Mouse (Mus musculus) neural tube, embryonic 11.5 days (tissue): ENCODE measurements around the gene Cct4. TPM values are rescaled to one million over a fixed set of nuclear protein-coding genes. Genes with fewer than 3 reads are reported as not detected.

ENCODE experiments used
- ATAC-seq: fragments of 200-750 bp; cut with Nextera tagmentation; 2 replicates; pipeline ENCODE4 v1.8.0; 2017; ENCODE audit warnings: moderate number of reproducible peaks, mild to moderate bottlenecking, moderate TSS enrichment, moderate library complexity; ENCODE audit not compliant: insufficient read depth, low FRiP score, low TSS enrichment
- DNase-seq: peaks from one replicate; pipeline ENCODE4 v3.0.0-alpha.2; 2015; ENCODE audit warnings: low spot score
- H3K27ac ChIP-seq: fragments of 300-500 bp; sonication (generic); 2 replicates; pipeline ENCODE4 v1.5.1; 2014; ENCODE audit warnings: low read depth, mild to moderate bottlenecking, low read length
- H3K27me3 ChIP-seq: fragments of 300-500 bp; sonication (generic); 2 replicates; pipeline ENCODE4 v1.6.1; 2014; ENCODE audit warnings: mild to moderate bottlenecking, low read length, mixed read lengths; ENCODE audit not compliant: control insufficient read depth, insufficient read depth
- H3K36me3 ChIP-seq: fragments of 300-500 bp; sonication (generic); 2 replicates; pipeline ENCODE4 v1.6.1; 2014; ENCODE audit warnings: mild to moderate bottlenecking, low read length, moderate library complexity, mixed read lengths; ENCODE audit not compliant: control insufficient read depth, insufficient read depth
- H3K4me1 ChIP-seq: fragments of 300-500 bp; sonication (generic); 2 replicates; pipeline ENCODE4 v1.6.1; 2014; ENCODE audit warnings: low read length, mixed read lengths; ENCODE audit not compliant: control insufficient read depth, insufficient read depth
- H3K4me2 ChIP-seq: fragments of 300-500 bp; sonication (generic); 2 replicates; pipeline ENCODE4 v1.6.1; 2014; ENCODE audit warnings: low read depth, mild to moderate bottlenecking, moderate library complexity
- H3K4me3 ChIP-seq: fragments of 300-500 bp; sonication (generic); 2 replicates; pipeline ENCODE4 v1.5.1; 2014; ENCODE audit warnings: low read depth, low read length
- H3K9ac ChIP-seq: fragments of 300-500 bp; sonication (generic); 2 replicates; pipeline ENCODE4 v1.6.1; 2014; ENCODE audit warnings: mild to moderate bottlenecking, low read length
- H3K9me3 ChIP-seq: fragments of 300-500 bp; sonication (generic); 2 replicates; pipeline ENCODE4 v1.6.1; 2016; ENCODE audit warnings: low read length; ENCODE audit not compliant: control insufficient read depth
- WGBS: fragments of 180-500 bp; shearing (Covaris S2); extraction: QIAGEN DNeasy Blood & Tissue Kit; methylation state at CpG from one replicate; pipeline ENCODE4 v1.1.7; 2014; 5-methylcytosine and 5-hydroxymethylcytosine counted together
- polyA plus RNA-seq: library from polyadenylated mRNA; unstranded; fragments of >200 nt; fragmentation: Nextera tagmentation; extraction: Ambion mirVana; gene quantifications from 2 replicates; pipeline ENCODE4 v1.2.1, GENCODE M21; 2014

Gene Cct4
- polyA plus RNA-seq, 1 experiment from 2014 or later = 435 TPM

DNA sequence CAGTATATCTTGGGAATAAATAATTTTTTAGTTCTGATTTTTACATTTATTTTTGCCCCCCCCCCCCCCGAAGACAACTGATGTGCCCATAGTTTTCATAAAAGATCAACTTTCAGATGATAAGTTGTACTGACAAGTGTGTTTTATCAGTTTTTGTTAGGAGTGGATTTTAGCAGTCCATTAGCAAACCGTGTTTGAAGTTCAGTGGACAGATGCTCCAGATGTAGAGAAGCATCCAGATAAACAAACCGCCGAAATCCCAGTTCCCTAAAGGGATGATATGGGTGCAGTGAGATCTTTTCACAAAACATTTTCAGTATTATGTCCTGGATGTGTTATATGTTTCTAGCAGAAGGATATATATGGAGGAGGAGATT lies 18.5 kb downstream of the Cct4 start:
- H3K36me3 ChIP-seq = no peaks in the 10 kb centered on the region; the same call in 1 of the 2 replicates
- WGBS = 41% methylated on average over 4 of the region's 4 CpGs
- H3K9me3 ChIP-seq = no peaks in the 10 kb centered on the region
- H3K4me2 ChIP-seq = peak overlapping the region; percentile 68
- H3K4me1 ChIP-seq = peaks cover 4% of the 10 kb centered on the region; the same call in 1 of the 2 replicates
- DNase-seq (no peak), ATAC-seq (no peak)
- H3K9ac ChIP-seq = no peak overlapping the region
- H3K27me3 ChIP-seq = no peaks in the 10 kb centered on the region
- H3K4me3 ChIP-seq = peak overlapping the region; percentile 53
- H3K27ac ChIP-seq = no peak overlapping the region

DNA sequence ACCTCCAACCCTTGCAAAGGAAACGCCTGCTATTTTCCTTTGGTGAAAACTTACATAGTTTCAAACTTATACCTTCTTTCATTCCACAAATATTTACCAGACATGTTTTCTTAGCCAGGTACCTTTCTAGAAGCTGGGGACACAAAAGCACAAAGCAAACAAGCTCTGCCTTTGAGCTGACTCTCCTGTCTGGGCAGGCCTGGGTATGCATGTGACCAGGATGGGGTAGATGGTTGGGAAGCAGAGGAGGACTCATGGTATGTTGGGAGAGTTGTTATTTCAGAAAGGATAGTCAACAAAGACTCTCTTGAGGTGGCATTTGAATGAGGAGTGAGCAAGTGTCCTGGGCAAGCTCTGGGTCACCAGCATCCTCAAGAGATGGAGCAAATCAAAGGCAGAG lies 22.8 kb downstream of the Cct4 start:
- ATAC-seq = no peak

DNA sequence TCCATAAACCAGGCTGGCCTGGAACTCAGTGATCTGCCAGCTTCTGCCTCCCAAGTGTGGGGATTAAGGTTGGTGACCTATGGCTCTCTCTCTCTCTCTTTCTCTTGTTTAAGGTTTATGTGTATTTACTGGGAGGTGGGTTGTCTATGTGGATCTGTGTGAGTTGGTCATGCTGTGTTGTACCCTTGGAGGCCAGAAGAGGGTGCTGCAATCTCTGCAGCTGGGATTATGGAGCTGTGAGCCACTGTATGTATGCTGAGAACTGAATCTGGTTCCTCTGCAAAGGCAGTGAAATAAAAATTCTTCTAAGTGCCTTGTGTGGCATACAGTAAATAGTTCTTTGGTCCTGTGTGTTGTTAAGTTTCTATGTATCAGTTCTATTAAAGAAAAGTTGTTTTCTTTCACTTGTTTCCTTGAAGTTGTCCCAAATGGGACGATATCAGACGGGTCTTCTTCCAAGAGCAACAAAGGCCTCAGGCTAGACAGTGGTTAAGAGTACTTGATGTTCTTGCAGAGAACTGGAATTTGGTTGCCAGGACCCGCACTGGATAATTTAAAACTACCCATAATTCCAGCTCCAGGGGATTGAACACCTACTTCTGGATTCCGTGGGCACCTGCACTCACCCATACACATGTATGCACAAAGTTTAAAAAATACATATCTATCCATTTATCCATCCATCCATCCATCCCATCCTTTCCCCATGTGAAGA lies 23.4 kb downstream of the Cct4 start:
- 79% methylated on average over 4 of the region's 4 CpGs for WGBS
- no peaks in the 10 kb centered on the region for H3K36me3 ChIP-seq
- H3K27me3 ChIP-seq = no peaks in the 10 kb centered on the region
- no peak overlapping the region for H3K27ac ChIP-seq
- no peak overlapping the region for H3K4me2 ChIP-seq
- H3K4me3 ChIP-seq = no peak overlapping the region
- H3K9ac ChIP-seq = no peak overlapping the region
- ATAC-seq (no peak), DNase-seq (no peak)
- no peaks in the 10 kb centered on the region for H3K9me3 ChIP-seq
- H3K4me1 ChIP-seq = no peaks in the 10 kb centered on the region

More for the DNA sequence above, 22.8 kb downstream of the Cct4 start:
- H3K4me1 ChIP-seq = no peaks in the 10 kb centered on the region
- WGBS = 94% methylated on average over 1 of the region's 1 CpGs
- H3K27me3 ChIP-seq = no peaks in the 10 kb centered on the region
- H3K4me3 ChIP-seq = no peak overlapping the region
- H3K36me3 ChIP-seq = no peaks in the 10 kb centered on the region
- H3K9me3 ChIP-seq = no peaks in the 10 kb centered on the region
- DNase-seq = no peak
- H3K4me2 ChIP-seq = no peak overlapping the region
- no peak overlapping the region for H3K9ac ChIP-seq
- no peak overlapping the region for H3K27ac ChIP-seq

DNA sequence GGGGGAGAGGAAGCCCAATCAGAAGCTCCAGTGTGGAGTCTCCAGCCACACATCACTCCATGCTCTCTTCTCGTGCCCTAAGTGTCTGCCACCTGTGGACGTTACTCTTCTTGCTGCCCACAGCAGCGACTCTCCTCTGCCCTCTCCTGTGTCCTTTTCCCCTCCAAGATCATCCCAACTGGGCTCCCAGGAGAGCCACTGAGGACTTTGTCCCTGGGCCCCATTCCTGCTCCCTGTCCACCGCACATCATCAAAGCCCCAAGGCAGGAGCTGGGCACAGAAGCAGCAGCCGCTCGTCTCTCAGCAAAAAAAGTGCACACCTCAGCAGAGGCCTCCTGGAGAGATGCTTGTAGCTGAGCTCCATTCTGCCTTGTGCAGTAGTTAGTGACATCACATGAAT lies 24.7 kb downstream of the Cct4 start:
- no peaks in the 10 kb centered on the region for H3K36me3 ChIP-seq
- no peak overlapping the region for H3K9ac ChIP-seq
- ATAC-seq = no peak
- H3K4me1 ChIP-seq = no peaks in the 10 kb centered on the region
- no peak overlapping the region for H3K27ac ChIP-seq
- no peaks in the 10 kb centered on the region for H3K9me3 ChIP-seq
- H3K27me3 ChIP-seq = no peaks in the 10 kb centered on the region
- WGBS = 76% methylated on average over 6 of the region's 6 CpGs
- H3K4me3 ChIP-seq = no peak overlapping the region
- no peak for DNase-seq
- no peak overlapping the region for H3K4me2 ChIP-seq

DNA sequence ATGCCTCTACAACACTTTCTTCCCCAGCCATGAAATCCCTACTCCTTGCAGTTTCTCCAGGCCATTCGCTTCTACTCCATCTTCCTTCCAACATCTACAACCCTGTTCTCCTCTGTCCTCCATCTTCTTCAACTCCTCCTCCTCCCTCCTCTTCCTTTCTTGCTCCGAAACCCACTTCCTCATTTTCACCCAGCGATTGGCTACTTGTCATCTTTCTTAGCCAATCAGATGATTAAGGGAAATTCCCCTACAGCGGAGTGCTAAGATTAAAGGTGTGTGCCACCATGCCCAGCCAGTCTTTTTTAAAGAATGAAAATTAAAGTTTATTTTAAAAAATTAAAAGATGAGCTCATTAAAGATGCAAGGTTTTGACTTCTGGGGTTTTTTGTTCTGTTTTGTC lies 27.6 kb downstream of the Cct4 start:
- no peak for ATAC-seq
- Histone ChIP-seq H3K4me3 (no peak overlapping the region), H3K4me1 (no peaks in the 10 kb centered on the region), H3K27me3 (no peaks in the 10 kb centered on the region), H3K27ac (no peak overlapping the region), H3K4me2 (no peak overlapping the region), H3K9me3 (no peaks in the 10 kb centered on the region), H3K36me3 (no peaks in the 10 kb centered on the region), H3K9ac (no peak overlapping the region)
- 94% methylated on average over 4 of the region's 4 CpGs for WGBS
- DNase-seq = no peak

DNA sequence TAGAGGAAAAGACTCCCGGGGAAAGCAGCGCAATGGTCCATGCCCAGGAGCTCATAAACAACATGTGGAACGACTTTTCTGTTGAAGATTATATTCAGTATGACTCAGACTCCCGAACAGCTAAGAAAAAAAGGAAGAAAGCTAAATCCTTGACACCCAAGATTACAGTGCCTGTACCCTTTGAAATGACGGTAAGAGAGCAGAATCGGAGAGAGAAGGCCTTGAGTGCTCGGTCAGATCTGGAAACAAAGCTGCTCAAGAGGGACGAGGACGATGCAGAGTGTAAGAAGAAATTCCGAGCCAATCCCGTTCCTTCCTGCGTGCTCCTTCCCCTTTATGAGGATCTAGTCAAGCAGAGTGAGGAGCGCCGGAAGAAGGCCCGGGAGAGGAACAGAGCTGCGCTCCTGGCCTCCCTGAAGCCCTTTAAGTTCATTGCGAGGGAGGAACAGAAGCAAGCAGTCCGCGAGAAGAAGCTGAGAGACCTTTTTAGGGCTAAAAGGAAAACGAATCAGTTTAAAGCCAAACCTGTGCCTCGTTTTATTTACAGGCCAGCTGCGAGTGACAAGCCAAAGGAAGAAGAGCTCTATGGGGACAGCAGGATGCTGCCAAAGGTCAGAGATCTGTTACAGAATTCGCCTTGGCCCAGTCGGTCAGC lies 29.9 kb downstream of the Cct4 start:
- Histone ChIP-seq H3K4me1 (no peaks in the 10 kb centered on the region), H3K27me3 (no peaks in the 10 kb centered on the region), H3K36me3 (no peaks in the 10 kb centered on the region), H3K4me3 (no peak overlapping the region), H3K9ac (no peak overlapping the region), H3K27ac (no peak overlapping the region), H3K4me2 (no peak overlapping the region), H3K9me3 (no peaks in the 10 kb centered on the region)
- no peak for ATAC-seq
- DNase-seq = no peak
- WGBS = 72% methylated on average over 24 of the region's 24 CpGs

DNA sequence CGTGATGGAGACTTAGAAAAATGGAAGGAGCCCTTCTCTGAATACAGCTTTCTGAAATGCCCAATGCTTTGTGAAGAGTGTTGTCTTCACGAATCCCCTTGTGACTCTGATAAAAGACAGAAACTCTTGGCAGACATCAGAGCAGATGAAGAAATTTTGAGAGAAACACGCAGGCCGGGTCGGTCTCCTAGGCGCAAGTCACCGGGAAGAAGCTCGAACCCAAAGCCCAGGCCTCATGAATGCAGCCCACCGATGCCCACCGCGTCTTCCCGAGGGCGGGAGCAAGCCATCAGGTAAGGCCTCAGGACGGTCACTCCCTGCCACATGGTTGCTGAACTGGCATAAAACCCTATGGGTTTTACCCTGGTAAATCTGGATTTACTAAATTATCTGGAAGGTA lies 30.5 kb downstream of the Cct4 start:
- H3K36me3 ChIP-seq = no peaks in the 10 kb centered on the region
- no peak overlapping the region for H3K4me3 ChIP-seq
- H3K9ac ChIP-seq = no peak overlapping the region
- H3K27ac ChIP-seq = no peak overlapping the region
- no peaks in the 10 kb centered on the region for H3K9me3 ChIP-seq
- no peak overlapping the region for H3K4me2 ChIP-seq
- no peaks in the 10 kb centered on the region for H3K4me1 ChIP-seq
- WGBS = 98% methylated on average over 14 of the region's 14 CpGs
- no peaks in the 10 kb centered on the region for H3K27me3 ChIP-seq
- ATAC-seq (no peak), DNase-seq (no peak)

DNA sequence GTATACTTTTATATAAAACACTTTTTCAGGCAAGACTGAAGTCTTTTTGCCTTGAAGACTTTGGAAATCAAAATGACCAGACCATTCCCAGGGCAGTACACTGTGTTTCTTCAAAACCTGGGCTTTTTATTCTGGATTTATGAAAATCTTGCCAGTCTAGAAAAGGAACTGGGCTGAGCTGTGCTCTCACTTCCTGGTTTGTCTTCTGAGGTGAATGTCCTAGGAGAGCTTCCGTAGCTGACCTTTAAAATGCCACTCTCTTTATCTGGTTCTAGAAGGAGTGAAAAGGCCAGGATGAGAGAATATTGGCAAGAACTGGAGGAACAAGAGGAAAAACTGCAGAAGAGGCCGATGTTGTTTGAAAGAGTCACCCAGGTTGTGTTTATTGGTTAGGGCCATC lies 32.8 kb downstream of the Cct4 start:
- no peaks in the 10 kb centered on the region for H3K4me1 ChIP-seq
- 93% methylated on average over 2 of the region's 2 CpGs for WGBS
- DNase-seq (no peak), ATAC-seq (no peak)
- no peak overlapping the region for H3K27ac ChIP-seq
- no peak overlapping the region for H3K9ac ChIP-seq
- H3K27me3 ChIP-seq = no peaks in the 10 kb centered on the region
- no peak overlapping the region for H3K4me2 ChIP-seq
- H3K36me3 ChIP-seq = no peaks in the 10 kb centered on the region
- no peaks in the 10 kb centered on the region for H3K9me3 ChIP-seq
- no peak overlapping the region for H3K4me3 ChIP-seq

DNA sequence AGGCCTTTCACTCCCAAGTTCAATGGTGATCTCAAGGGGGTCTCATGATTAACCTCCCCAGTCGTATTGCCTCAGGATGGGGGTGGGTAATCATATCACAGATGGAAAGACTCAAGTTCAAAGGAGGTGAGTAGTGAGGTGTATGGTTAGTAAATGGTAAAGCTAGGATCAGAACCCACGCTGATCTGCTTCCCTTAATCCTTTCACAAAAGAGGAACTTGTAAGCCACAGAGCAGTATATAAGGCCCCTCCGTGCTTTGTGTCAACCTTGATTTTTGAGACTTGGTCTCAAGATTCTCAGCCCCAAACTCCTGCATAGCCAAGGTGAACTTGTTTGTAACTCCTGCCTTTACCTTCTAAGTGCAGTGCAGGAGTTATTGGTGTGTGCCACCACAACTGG lies 33.9 kb downstream of the Cct4 start:
- no peaks in the 10 kb centered on the region for H3K27me3 ChIP-seq
- no peak overlapping the region for H3K9ac ChIP-seq
- WGBS = 81% methylated on average over 3 of the region's 3 CpGs
- H3K36me3 ChIP-seq = no peaks in the 10 kb centered on the region
- no peak for DNase-seq
- no peak overlapping the region for H3K4me2 ChIP-seq
- no peak for ATAC-seq
- H3K27ac ChIP-seq = no peak overlapping the region
- H3K4me3 ChIP-seq = no peak overlapping the region
- H3K9me3 ChIP-seq = no peaks in the 10 kb centered on the region
- no peaks in the 10 kb centered on the region for H3K4me1 ChIP-seq
